Mouse (Mus musculus): ENCODE results near the gene Cfap74. TPM values are rescaled to one million over a fixed set of nuclear protein-coding genes. Genes with fewer than 3 reads are reported as not detected.
A peak's percentile ranks its signal among the peaks of the same experiment; 100 is the strongest.

Gene Cfap74
- total and polyA plus RNA-seq, 2 experiments from 2014 or later: 0.29 to 1.1 TPM

GRCm38 (mm10) chr4:155488232-155489025 is 79.4 kb downstream of the Cfap74 start:
- H3K4me2 ChIP-seq (ENCODE audit: low read depth, low read length): no peak overlapping the region
- no peak; the same call in 1 of the 2 replicates for TF ChIP-seq EP300 (IDR thresholded peaks at IDR 0.05; ENCODE audit: low read depth)
- no peak for TF ChIP-seq CTCF (IDR thresholded peaks at IDR 0.05; ENCODE audit: low read depth)
- 44% methylated on average over 8 of the region's 8 CpGs for WGBS
- peak; percentile 87 for DNase-seq (ENCODE audit: low spot score)
- H3K27me3 ChIP-seq (ENCODE audit: control insufficient read depth, insufficient read depth, low read length): no peaks in the 10 kb centered on the region
- no peaks in the 10 kb centered on the region for H3K9me3 ChIP-seq (replicated peaks; ENCODE audit: control insufficient read depth, low read length)
- ATAC-seq (ENCODE audit: insufficient read depth, low read depth): peak; percentile 51
- peak overlapping the region; percentile 86 for H3K27ac ChIP-seq (ENCODE audit: low read depth)
- no peak overlapping the region for H3K4me3 ChIP-seq (ENCODE audit: low read depth, low read length)
- H3K9ac ChIP-seq (replicated peaks; ENCODE audit: low read depth, low read length): no peak overlapping the region; the same call in 1 of the 2 replicates
- H3K4me1 ChIP-seq (ENCODE audit: control insufficient read depth, insufficient read depth): peaks cover 42% of the 10 kb centered on the region
- H3K36me3 ChIP-seq (replicated peaks; ENCODE audit: control insufficient read depth, insufficient read depth, low read length): no peaks in the 10 kb centered on the region

GRCm38 (mm10) chr4:155489101-155489970 is 80.3 kb downstream of the Cfap74 start:
- DNase-seq (ENCODE audit: low spot score) (no peak), ATAC-seq (ENCODE audit: insufficient read depth, low read depth) (no peak)
- Histone ChIP-seq H3K4me3 (ENCODE audit: low read depth, low read length) (no peak overlapping the region), H3K27me3 (ENCODE audit: control insufficient read depth, insufficient read depth, low read length) (no peaks in the 10 kb centered on the region), H3K9me3 (replicated peaks; ENCODE audit: control insufficient read depth, low read length) (no peaks in the 10 kb centered on the region), H3K36me3 (replicated peaks; ENCODE audit: control insufficient read depth, insufficient read depth, low read length) (no peaks in the 10 kb centered on the region), H3K4me1 (ENCODE audit: control insufficient read depth, insufficient read depth) (peaks cover 52% of the 10 kb centered on the region), H3K9ac (replicated peaks; ENCODE audit: low read depth, low read length) (no peak overlapping the region), H3K4me2 (ENCODE audit: low read depth, low read length) (no peak overlapping the region), H3K27ac (ENCODE audit: low read depth) (peak overlapping the region; percentile 86)
- WGBS: 54% methylated on average over 9 of the region's 9 CpGs
- no peak for TF ChIP-seq CTCF (IDR thresholded peaks at IDR 0.05; ENCODE audit: low read depth)
- TF ChIP-seq EP300 (IDR thresholded peaks at IDR 0.05; ENCODE audit: low read depth): no peak

- no peaks in the 10 kb centered on the region for H3K36me3 ChIP-seq (replicated peaks; ENCODE audit: control insufficient read depth, insufficient read depth, low read length)
- no peak for DNase-seq (ENCODE audit: low spot score)
- H3K27ac ChIP-seq (ENCODE audit: low read depth): peak overlapping the region; percentile 93
- peaks cover 60% of the 10 kb centered on the region for H3K4me1 ChIP-seq (ENCODE audit: control insufficient read depth, insufficient read depth)
- no peaks in the 10 kb centered on the region for H3K9me3 ChIP-seq (replicated peaks; ENCODE audit: control insufficient read depth, low read length)
- peak overlapping the region; percentile 97 for H3K4me3 ChIP-seq (ENCODE audit: low read depth, low read length)
- WGBS: 26% methylated on average over 5 of the region's 5 CpGs
- TF ChIP-seq EP300 (IDR thresholded peaks at IDR 0.05; ENCODE audit: low read depth) (no peak), CTCF (IDR thresholded peaks at IDR 0.05; ENCODE audit: low read depth) (no peak)
- no peaks in the 10 kb centered on the region for H3K27me3 ChIP-seq (ENCODE audit: control insufficient read depth, insufficient read depth, low read length)
- H3K4me2 ChIP-seq (ENCODE audit: low read depth, low read length): peak overlapping the region; percentile 93
- no peak for ATAC-seq (ENCODE audit: insufficient read depth, low read depth)
- peak overlapping the region; percentile 97 for H3K9ac ChIP-seq (replicated peaks; ENCODE audit: low read depth, low read length)
Observed at GRCm38 (mm10) chr4:155490456-155490855, 81.5 kb downstream of the Cfap74 start.

- H3K36me3 ChIP-seq (replicated peaks; ENCODE audit: control insufficient read depth, insufficient read depth, low read length): no peaks in the 10 kb centered on the region
- peak within 1 kb of the TSS; percentile 97 for H3K4me3 ChIP-seq (ENCODE audit: low read depth, low read length)
- H3K4me2 ChIP-seq (ENCODE audit: low read depth, low read length): peak within 1 kb of the TSS; percentile 93
- no peak for TF ChIP-seq CTCF (IDR thresholded peaks at IDR 0.05; ENCODE audit: low read depth)
- no peak; the same call in 1 of the 2 replicates for TF ChIP-seq EP300 (IDR thresholded peaks at IDR 0.05; ENCODE audit: low read depth)
- H3K4me1 ChIP-seq (ENCODE audit: control insufficient read depth, insufficient read depth): peaks cover 60% of the 10 kb centered on the region
- ATAC-seq (ENCODE audit: insufficient read depth, low read depth): peak; percentile 85
- under 1% methylated on average over 43 of the region's 60 CpGs for WGBS
- H3K27me3 ChIP-seq (ENCODE audit: control insufficient read depth, insufficient read depth, low read length): no peaks in the 10 kb centered on the region
- no peaks in the 10 kb centered on the region for H3K9me3 ChIP-seq (replicated peaks; ENCODE audit: control insufficient read depth, low read length)
- DNase-seq (ENCODE audit: low spot score): peak; percentile 74
- H3K27ac ChIP-seq (ENCODE audit: low read depth): peak within 1 kb of the TSS; percentile 93
- peak within 1 kb of the TSS; percentile 97 for H3K9ac ChIP-seq (replicated peaks; ENCODE audit: low read depth, low read length)
Observed at GRCm38 (mm10) chr4:155490990-155491504, 82.1 kb downstream of the Cfap74 start, which contains the start of gene Gnb1. TSS of gene Gnb1 (plus strand) at chr4:155491361.

- peak overlapping the region; percentile 93 for H3K27ac ChIP-seq (ENCODE audit: low read depth)
- H3K4me2 ChIP-seq (ENCODE audit: low read depth, low read length): peak overlapping the region; percentile 93
- H3K36me3 ChIP-seq (replicated peaks; ENCODE audit: control insufficient read depth, insufficient read depth, low read length): no peaks in the 10 kb centered on the region
- H3K4me1 ChIP-seq (ENCODE audit: control insufficient read depth, insufficient read depth): peaks cover 60% of the 10 kb centered on the region
- H3K27me3 ChIP-seq (ENCODE audit: control insufficient read depth, insufficient read depth, low read length): no peaks in the 10 kb centered on the region
- peak; percentile 57 for ATAC-seq (ENCODE audit: insufficient read depth, low read depth)
- under 1% methylated on average over 46 of the region's 54 CpGs for WGBS
- H3K9me3 ChIP-seq (replicated peaks; ENCODE audit: control insufficient read depth, low read length): no peaks in the 10 kb centered on the region
- peak overlapping the region; percentile 97 for H3K9ac ChIP-seq (replicated peaks; ENCODE audit: low read depth, low read length)
- H3K4me3 ChIP-seq (ENCODE audit: low read depth, low read length): peak overlapping the region; percentile 97
- no peak for TF ChIP-seq EP300 (IDR thresholded peaks at IDR 0.05; ENCODE audit: low read depth)
- TF ChIP-seq CTCF (IDR thresholded peaks at IDR 0.05; ENCODE audit: low read depth): no peak
- no peak for DNase-seq (ENCODE audit: low spot score)
Observed at GRCm38 (mm10) chr4:155491529-155492130, 82.6 kb downstream of the Cfap74 start.

Data from heart, postnatal 0 days (tissue).